Mouse (Mus musculus) forebrain, embryonic 13.5 days (tissue): ENCODE data around the gene Aco1. TPM values are rescaled to one million over a fixed set of nuclear protein-coding genes. Genes with fewer than 3 reads are reported as not detected.

Experiments
- ATAC-seq: fragments of 200-750 bp; cut with Nextera tagmentation; 2 replicates; pipeline ENCODE4 v1.8.0; 2017
- H3K27ac ChIP-seq: fragments of 300-500 bp; sonication (generic); 2 replicates; pipeline ENCODE4 v1.5.1; 2015; ENCODE audit warnings: inconsistent platforms, mild to moderate bottlenecking, moderate library complexity
- H3K27me3 ChIP-seq: fragments of 300-500 bp; sonication (generic); 2 replicates; pipeline ENCODE4 v1.6.1; 2015; ENCODE audit warnings: mild to moderate bottlenecking, inconsistent platforms
- H3K36me3 ChIP-seq: fragments of 300-500 bp; sonication (generic); 2 replicates; pipeline ENCODE4 v1.6.1; 2015; ENCODE audit warnings: mild to moderate bottlenecking, inconsistent platforms; ENCODE audit not compliant: poor library complexity, severe bottlenecking
- H3K4me1 ChIP-seq: fragments of 300-500 bp; sonication (generic); 2 replicates; pipeline ENCODE4 v1.6.1; 2015; ENCODE audit warnings: inconsistent platforms
- H3K4me2 ChIP-seq: fragments of 300-500 bp; sonication (generic); 2 replicates; pipeline ENCODE4 v1.6.1; 2015; ENCODE audit warnings: inconsistent platforms, mild to moderate bottlenecking, moderate library complexity
- H3K4me3 ChIP-seq: fragments of 300-500 bp; sonication (generic); 2 replicates; pipeline ENCODE4 v1.5.1; 2015; ENCODE audit warnings: mild to moderate bottlenecking, inconsistent platforms
- H3K9ac ChIP-seq: fragments of 300-500 bp; sonication (generic); 2 replicates; pipeline ENCODE4 v1.6.1; 2015; ENCODE audit warnings: mild to moderate bottlenecking, inconsistent platforms
- H3K9me3 ChIP-seq: fragments of 300-500 bp; sonication (generic); replicated peaks from 2 replicates; pipeline ENCODE4 v1.6.1; 2016; ENCODE audit warnings: inconsistent platforms
- WGBS: fragments of 180-500 bp; shearing (Covaris S2); methylation state at CpG from one replicate; pipeline ENCODE4 v1.1.7; 2015; 5-methylcytosine and 5-hydroxymethylcytosine counted together
- polyA plus RNA-seq: library from polyadenylated mRNA; unstranded; fragments of >200 nt; fragmentation: Nextera tagmentation; extraction: Ambion mirVana; gene quantifications from 2 replicates; pipeline ENCODE4 v1.2.1, GENCODE M21; 2015

Gene Aco1
- polyA plus RNA-seq, 1 experiment from 2014 or later, result 50.7 TPM

GRCm38 (mm10) chr4:40192246-40192645 is 49.4 kb downstream of the Aco1 start:
- no peak overlapping the region for H3K4me3 ChIP-seq
- H3K9ac ChIP-seq, result no peak overlapping the region
- H3K4me2 ChIP-seq, result no peak overlapping the region
- H3K9me3 ChIP-seq, result no peaks in the 10 kb centered on the region
- 77% methylated on average over 2 of the region's 2 CpGs for WGBS
- no peak for ATAC-seq
- no peaks in the 10 kb centered on the region for H3K4me1 ChIP-seq
- H3K36me3 ChIP-seq, result peaks cover 77% of the 10 kb centered on the region
- H3K27me3 ChIP-seq, result no peaks in the 10 kb centered on the region
- H3K27ac ChIP-seq, result no peak overlapping the region

- Histone ChIP-seq H3K9me3 (no peaks in the 10 kb centered on the region), H3K4me1 (no peaks in the 10 kb centered on the region), H3K36me3 (peaks cover 77% of the 10 kb centered on the region), H3K9ac (no peak overlapping the region), H3K27ac (no peak overlapping the region), H3K4me2 (no peak overlapping the region), H3K27me3 (no peaks in the 10 kb centered on the region), H3K4me3 (no peak overlapping the region)
- ATAC-seq, result no peak
- 68% methylated on average over 9 of the region's 9 CpGs for WGBS
Measured at GRCm38 (mm10) chr4:40193461-40193860, 50.6 kb downstream of the Aco1 start.

GRCm38 (mm10) chr4:40195336-40195735 is 52.5 kb downstream of the Aco1 start:
- no peaks in the 10 kb centered on the region for H3K27me3 ChIP-seq
- H3K36me3 ChIP-seq, result peaks cover 67% of the 10 kb centered on the region
- no peaks in the 10 kb centered on the region for H3K4me1 ChIP-seq
- no peak overlapping the region for H3K4me2 ChIP-seq
- 89% methylated on average over 2 of the region's 2 CpGs for WGBS
- no peaks in the 10 kb centered on the region for H3K9me3 ChIP-seq
- no peak overlapping the region for H3K27ac ChIP-seq
- H3K4me3 ChIP-seq, result no peak overlapping the region
- no peak for ATAC-seq
- H3K9ac ChIP-seq, result no peak overlapping the region

- Histone ChIP-seq H3K27me3 (no peaks in the 10 kb centered on the region), H3K27ac (no peak overlapping the region), H3K9me3 (no peaks in the 10 kb centered on the region), H3K4me2 (no peak overlapping the region), H3K9ac (no peak overlapping the region), H3K4me1 (no peaks in the 10 kb centered on the region), H3K36me3 (peaks cover 39% of the 10 kb centered on the region), H3K4me3 (no peak overlapping the region)
- WGBS, result 98% methylated on average over 6 of the region's 6 CpGs
- no peak for ATAC-seq
Measured at GRCm38 (mm10) chr4:40202205-40202604, 59.3 kb downstream of the Aco1 start.

GRCm38 (mm10) chr4:40204374-40204773 is 61.5 kb downstream of the Aco1 start:
- no peak overlapping the region for H3K9ac ChIP-seq
- no peak for ATAC-seq
- WGBS, result 95% methylated on average over 3 of the region's 3 CpGs
- no peaks in the 10 kb centered on the region for H3K27me3 ChIP-seq
- H3K4me2 ChIP-seq, result no peak overlapping the region
- peaks cover 22% of the 10 kb centered on the region for H3K36me3 ChIP-seq
- H3K4me3 ChIP-seq, result no peak overlapping the region
- H3K9me3 ChIP-seq, result no peaks in the 10 kb centered on the region
- H3K4me1 ChIP-seq, result no peaks in the 10 kb centered on the region
- no peak overlapping the region for H3K27ac ChIP-seq

- peaks cover 17% of the 10 kb centered on the region for H3K36me3 ChIP-seq
- H3K4me3 ChIP-seq, result no peak overlapping the region
- H3K27ac ChIP-seq, result no peak overlapping the region
- H3K27me3 ChIP-seq, result no peaks in the 10 kb centered on the region
- WGBS, result 92% methylated on average over 22 of the region's 22 CpGs
- no peaks in the 10 kb centered on the region for H3K9me3 ChIP-seq
- no peak for ATAC-seq
- H3K9ac ChIP-seq, result no peak overlapping the region
- no peaks in the 10 kb centered on the region for H3K4me1 ChIP-seq
- H3K4me2 ChIP-seq, result no peak overlapping the region
Measured at GRCm38 (mm10) chr4:40205231-40205903, 62.5 kb downstream of the Aco1 start.

- Histone ChIP-seq H3K36me3 (0 out of 2 replicates have a peak, but pooled peaks cover 4% of the 10 kb centered on the region), H3K27me3 (no peaks in the 10 kb centered on the region), H3K4me3 (no peak overlapping the region), H3K4me2 (no peak overlapping the region), H3K9me3 (no peaks in the 10 kb centered on the region), H3K27ac (no peak overlapping the region), H3K4me1 (no peaks in the 10 kb centered on the region), H3K9ac (no peak overlapping the region)
- no peak for ATAC-seq
- 21% methylated on average over 5 of the region's 5 CpGs for WGBS
Measured at GRCm38 (mm10) chr4:40207701-40208100, 64.8 kb downstream of the Aco1 start.

- H3K9ac ChIP-seq, result no peak overlapping the region
- no peak overlapping the region for H3K4me3 ChIP-seq
- ATAC-seq, result no peak
- H3K36me3 ChIP-seq, result no peaks in the 10 kb centered on the region
- WGBS, result 89% methylated on average over 4 of the region's 6 CpGs
- H3K4me2 ChIP-seq, result no peak overlapping the region
- H3K27me3 ChIP-seq, result no peaks in the 10 kb centered on the region
- H3K9me3 ChIP-seq, result no peaks in the 10 kb centered on the region
- no peaks in the 10 kb centered on the region for H3K4me1 ChIP-seq
- H3K27ac ChIP-seq, result no peak overlapping the region
Measured at GRCm38 (mm10) chr4:40212177-40212576, 69.3 kb downstream of the Aco1 start.

- no peaks in the 10 kb centered on the region for H3K4me1 ChIP-seq
- no peaks in the 10 kb centered on the region for H3K9me3 ChIP-seq
- no peak overlapping the region for H3K4me2 ChIP-seq
- H3K27me3 ChIP-seq, result no peaks in the 10 kb centered on the region
- ATAC-seq, result no peak
- no peak overlapping the region for H3K9ac ChIP-seq
- 61% methylated on average over 3 of the region's 3 CpGs for WGBS
- H3K4me3 ChIP-seq, result no peak overlapping the region
- no peaks in the 10 kb centered on the region for H3K36me3 ChIP-seq
- H3K27ac ChIP-seq, result no peak overlapping the region
Measured at GRCm38 (mm10) chr4:40217910-40218309, 75.0 kb downstream of the Aco1 start.

GRCm38 (mm10) chr4:40218382-40218781 is 75.5 kb downstream of the Aco1 start:
- ATAC-seq, result no peak
- no peaks in the 10 kb centered on the region for H3K4me1 ChIP-seq

GRCm38 (mm10) chr4:40220437-40220836 is 77.6 kb downstream of the Aco1 start:
- peak overlapping the region; percentile 17; the same call in 1 of the 2 replicates for H3K9ac ChIP-seq
- H3K4me3 ChIP-seq, result no peak overlapping the region
- no peaks in the 10 kb centered on the region for H3K4me1 ChIP-seq
- no peak overlapping the region for H3K27ac ChIP-seq
- peak overlapping the region; percentile 35 for H3K4me2 ChIP-seq
- no peaks in the 10 kb centered on the region for H3K27me3 ChIP-seq
- ATAC-seq, result 0 out of 2 replicates have a peak, but pooled peaks have one; percentile 38
- 19% methylated on average over 12 of the region's 12 CpGs for WGBS
- no peaks in the 10 kb centered on the region for H3K9me3 ChIP-seq
- no peaks in the 10 kb centered on the region for H3K36me3 ChIP-seq

More at GRCm38 (mm10) chr4:40218382-40218781, 75.5 kb downstream of the Aco1 start:
- Histone ChIP-seq H3K27me3 (no peaks in the 10 kb centered on the region), H3K27ac (no peak overlapping the region), H3K36me3 (no peaks in the 10 kb centered on the region), H3K4me3 (no peak overlapping the region), H3K9ac (no peak overlapping the region), H3K9me3 (no peaks in the 10 kb centered on the region), H3K4me2 (no peak overlapping the region)
- WGBS, result 72% methylated on average over 7 of the region's 7 CpGs

- Histone ChIP-seq H3K4me3 (no peak overlapping the region), H3K27ac (no peak overlapping the region), H3K9ac (no peak overlapping the region), H3K27me3 (no peaks in the 10 kb centered on the region), H3K4me1 (no peaks in the 10 kb centered on the region), H3K4me2 (peak overlapping the region; percentile 35), H3K9me3 (no peaks in the 10 kb centered on the region), H3K36me3 (no peaks in the 10 kb centered on the region)
- ATAC-seq, result no peak
- WGBS, result 39% methylated on average over 14 of the region's 14 CpGs
Measured at GRCm38 (mm10) chr4:40221004-40221760, 78.3 kb downstream of the Aco1 start.
